Mouse (Mus musculus) liver, embryonic 14.5 days (tissue): Measurements from ENCODE around the gene Usp10.

Experiments
- CTCF ChIP-seq: IDR thresholded peaks from 2 replicates; pipeline ENCODE4 v1.5.1; 2016; ENCODE audit warnings: antibody characterized with exemption, low read depth, control low read depth
- EP300 ChIP-seq: IDR thresholded peaks from 2 replicates; pipeline ENCODE4 v1.6.1; 2016; ENCODE audit warnings: antibody characterized with exemption, low read depth

- TF ChIP-seq CTCF (no peak), EP300 (no peak)
Measured at GRCm38 (mm10) chr8:119935541-119935940, 25.4 kb downstream of the Usp10 start.
